ENCODE assay signal across 9 mouse cellular contexts in the genomic region with DNA sequence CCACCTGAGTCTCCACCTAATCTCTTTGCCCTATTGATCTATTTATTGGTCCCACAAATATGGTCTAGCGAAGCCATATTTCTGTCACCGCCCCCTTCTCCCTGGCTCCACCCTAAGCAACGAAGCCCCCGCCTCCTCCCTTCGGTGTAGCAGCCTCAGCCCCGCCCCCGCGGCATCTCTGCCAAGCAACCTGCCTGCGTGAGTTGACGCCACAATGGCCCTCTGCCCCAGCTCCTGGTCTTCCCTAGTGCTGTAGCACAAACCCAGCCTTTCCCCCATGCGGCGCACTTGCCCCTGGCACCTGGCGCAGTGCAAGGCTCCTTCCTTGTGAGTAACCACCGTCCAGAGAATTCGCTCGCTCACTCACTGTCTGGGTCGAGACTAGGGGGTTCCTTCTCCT. TPM values are rescaled to one million over a fixed set of nuclear protein-coding genes. Genes with fewer than 3 reads are reported as not detected.
A peak's percentile ranks its signal among the peaks of the same experiment; 100 is the strongest.
DNase-seq lines count a peak whose midpoint lies in the region; ATAC-seq and TF ChIP-seq lines count a peak whose summit lies in the region.
"Had no signal": no experiment of that assay in that cellular context is flagged by ENCODE, and none has a peak within 500 bp of the region (broad histone marks: within the 10 kb centered on the region; RNA-seq: fewer than 3 reads in every experiment).

No protein-coding gene starts in this region.

- H3K27ac ChIP-seq in hindbrain, embryonic 16.5 days (ENCODE audit: low read depth, low read length), result no peak overlapping the region
- no peak overlapping the region for H3K27ac ChIP-seq in hindbrain, embryonic 10.5 days
- no peak overlapping the region for H3K27ac ChIP-seq in liver, postnatal 0 days (ENCODE audit: low read depth)
- H3K27ac ChIP-seq: left cerebral cortex, adult 2 months had no signal

- peaks cover 10% of the 10 kb centered on the region for H3K4me1 ChIP-seq in hindbrain, embryonic 16.5 days (ENCODE audit: control insufficient read depth, insufficient read depth, low read depth, low read length)
- peaks cover 34% of the 10 kb centered on the region for H3K4me1 ChIP-seq in hindbrain, embryonic 10.5 days (replicated peaks)
- H3K4me1 ChIP-seq in liver, postnatal 0 days (ENCODE audit: insufficient read depth), result peaks cover 20% of the 10 kb centered on the region

- no peak overlapping the region for H3K4me3 ChIP-seq in hindbrain, embryonic 16.5 days (ENCODE audit: low read length)
- H3K4me3 ChIP-seq in hindbrain, embryonic 10.5 days, result no peak overlapping the region
- no peak overlapping the region for H3K4me3 ChIP-seq in liver, postnatal 0 days (ENCODE audit: low read depth, low read length)
- H3K4me3 ChIP-seq: left cerebral cortex, adult 2 months had no signal

- 35% methylated on average over 17 of the region's 17 CpGs for WGBS in hindbrain, embryonic 16.5 days
- WGBS in hindbrain, embryonic 10.5 days, result 37% methylated on average over 17 of the region's 17 CpGs
- WGBS in liver, postnatal 0 days (ENCODE audit: insufficient replicate concordance), result 39% methylated on average over 17 of the region's 17 CpGs

- H3K9ac ChIP-seq in hindbrain, embryonic 16.5 days (ENCODE audit: low read depth, low read length), result no peak overlapping the region
- H3K9ac ChIP-seq in liver, postnatal 0 days (replicated peaks), result no peak overlapping the region

- TF ChIP-seq CTCF in liver, postnatal 0 days (IDR thresholded peaks at IDR 0.05; ENCODE audit: low read depth), result no peak

- ATAC-seq in hindbrain, embryonic 16.5 days, result peak; percentile 21; the same call in 1 of the 2 replicates
- no peak for ATAC-seq in liver, postnatal 0 days
- ATAC-seq in monocyte, adult 5-6 weeks (replicated peaks; ENCODE audit: insufficient number of reproducible peaks, low FRiP score, low TSS enrichment, poor library complexity, severe bottlenecking), result no peak
- ATAC-seq in activated CD4-positive, CD25-positive, alpha-beta regulatory T cell, adult 4 months, result no peak

- H3K4me2 ChIP-seq in hindbrain, embryonic 16.5 days (ENCODE audit: low read length), result no peak overlapping the region
- H3K4me2 ChIP-seq in liver, postnatal 0 days (ENCODE audit: low read depth, low read length), result no peak overlapping the region

- 0 out of 2 replicates have a peak, but pooled peaks cover 2% of the 10 kb centered on the region for H3K9me3 ChIP-seq in hindbrain, embryonic 16.5 days (ENCODE audit: control insufficient read depth, low read length)
- H3K9me3 ChIP-seq in hindbrain, embryonic 10.5 days, result peaks cover 8% of the 10 kb centered on the region
- no peaks in the 10 kb centered on the region for H3K9me3 ChIP-seq in liver, postnatal 0 days (ENCODE audit: low read length)

- no peak for TF ChIP-seq EP300 in liver, postnatal 0 days (IDR thresholded peaks at IDR 0.05; ENCODE audit: low read depth)

- H3K36me3 ChIP-seq in hindbrain, embryonic 16.5 days (ENCODE audit: control insufficient read depth, insufficient read depth, low read length), result 0 out of 2 replicates have a peak, but pooled peaks cover 2% of the 10 kb centered on the region
- H3K36me3 ChIP-seq in hindbrain, embryonic 10.5 days, result peaks cover 13% of the 10 kb centered on the region
- H3K36me3 ChIP-seq in liver, postnatal 0 days (replicated peaks; ENCODE audit: insufficient read depth, low read length), result no peaks in the 10 kb centered on the region

- DNase-seq in hindbrain, embryonic 10.5 days (ENCODE audit: low spot score), result no peak
- peak; percentile 38 for DNase-seq in CD4-positive helper T cell, adult 2 months (ENCODE audit: low read depth, low spot score)
- DNase-seq in adrenal gland, postnatal 36 days, result peak; percentile 42 to 76
- peak; percentile 75 for DNase-seq in liver, postnatal 0 days
- no peak for DNase-seq in heart, adult 18-20 months

- H3K27me3 ChIP-seq in hindbrain, embryonic 16.5 days (replicated peaks; ENCODE audit: control insufficient read depth, insufficient read depth, low read length), result no peaks in the 10 kb centered on the region
- H3K27me3 ChIP-seq in hindbrain, embryonic 10.5 days (ENCODE audit: insufficient read depth, poor library complexity, severe bottlenecking), result peaks cover 34% of the 10 kb centered on the region
- peaks cover 4% of the 10 kb centered on the region; the same call in 1 of the 2 replicates for H3K27me3 ChIP-seq in liver, postnatal 0 days (ENCODE audit: insufficient read depth, low read length)

RNA-seq across cellular contexts. Expression of a gene that starts 9.1 kb away (rescaled TPM):
- 85.3 and 89.6 TPM in 2 replicates for polyA plus RNA-seq in hindbrain, embryonic 16.5 days (2015; fragmentation: Nextera tagmentation; extraction: Ambion mirVana)
- 25.4 and 49.0 TPM in 2 replicates for polyA plus RNA-seq in hindbrain, embryonic 10.5 days (2016; fragmentation: Nextera tagmentation; extraction: Ambion mirVana)
- 10 to 100 TPM; 20.0 to 21.8 TPM for total RNA-seq in adrenal gland, postnatal 36 days (2021)
- 14.3 and 14.8 TPM in 2 replicates for polyA plus RNA-seq in liver, postnatal 0 days (2015; fragmentation: Nextera tagmentation; extraction: Ambion mirVana)
- total RNA-seq in monocyte, adult 5-6 weeks (2017), result 35.6 to 52.4 TPM (median 42.1 TPM) in 3 replicates
- polyA plus RNA-seq in activated CD4-positive, CD25-positive, alpha-beta regulatory T cell, adult 4 months (2017; shearing (Covaris generic)), result 1 to 10 TPM; 3.5 to 5.4 TPM
- total RNA-seq in heart, adult 18-20 months (2021), result 10 to 100 TPM; 13.9 to 17.4 TPM

RNA-seq across cellular contexts. Expression of a gene that starts 9.1 kb away (rescaled TPM):
- 1.1 and 1.8 TPM in 2 replicates for polyA plus RNA-seq in hindbrain, embryonic 16.5 days (2015; fragmentation: Nextera tagmentation; extraction: Ambion mirVana)
- 0.41 and 0.85 TPM in 2 replicates for polyA plus RNA-seq in hindbrain, embryonic 10.5 days (2016; fragmentation: Nextera tagmentation; extraction: Ambion mirVana)
- under 1 TPM; 0.10 to 0.26 TPM for total RNA-seq in adrenal gland, postnatal 36 days (2021)
- polyA plus RNA-seq in liver, postnatal 0 days (2015; fragmentation: Nextera tagmentation; extraction: Ambion mirVana), result 0.11 and 0.15 TPM in 2 replicates
- total RNA-seq in monocyte, adult 5-6 weeks (2017), result 0.29 TPM in 1 of 3 replicates, not detected in the others
- polyA plus RNA-seq in activated CD4-positive, CD25-positive, alpha-beta regulatory T cell, adult 4 months (2017; shearing (Covaris generic)), result under 1 TPM; 0.17 to 0.20 TPM
- under 1 TPM in 1 of 2 experiments, not detected in 1; 0.12 TPM for total RNA-seq in heart, adult 18-20 months (2021)

RNA-seq across cellular contexts. Expression of a gene that starts 14.3 kb away (rescaled TPM):
- 20.7 and 21.4 TPM in 2 replicates for polyA plus RNA-seq in hindbrain, embryonic 16.5 days (2015; fragmentation: Nextera tagmentation; extraction: Ambion mirVana)
- polyA plus RNA-seq in hindbrain, embryonic 10.5 days (2016; fragmentation: Nextera tagmentation; extraction: Ambion mirVana), result 18.8 and 20.2 TPM in 2 replicates
- 10 to 100 TPM; 23.7 to 25.5 TPM for total RNA-seq in adrenal gland, postnatal 36 days (2021)
- 8.8 and 8.9 TPM in 2 replicates for polyA plus RNA-seq in liver, postnatal 0 days (2015; fragmentation: Nextera tagmentation; extraction: Ambion mirVana)
- 32.0 to 47.3 TPM (median 32.7 TPM) in 3 replicates for total RNA-seq in monocyte, adult 5-6 weeks (2017)
- 10 to 100 TPM; 18.5 to 22.2 TPM for polyA plus RNA-seq in activated CD4-positive, CD25-positive, alpha-beta regulatory T cell, adult 4 months (2017; shearing (Covaris generic))
- 10 to 100 TPM; 15.2 to 15.4 TPM for total RNA-seq in heart, adult 18-20 months (2021)

RNA-seq across cellular contexts. Expression of a gene that starts 14.8 kb away (rescaled TPM):
- polyA plus RNA-seq in hindbrain, embryonic 16.5 days (2015; fragmentation: Nextera tagmentation; extraction: Ambion mirVana), result 249 and 250 TPM in 2 replicates
- 39.0 and 115 TPM in 2 replicates for polyA plus RNA-seq in hindbrain, embryonic 10.5 days (2016; fragmentation: Nextera tagmentation; extraction: Ambion mirVana)
- 1 to 10 TPM; 4.5 to 5.8 TPM for total RNA-seq in adrenal gland, postnatal 36 days (2021)
- polyA plus RNA-seq in liver, postnatal 0 days (2015; fragmentation: Nextera tagmentation; extraction: Ambion mirVana), result 4.9 and 10.0 TPM in 2 replicates
- 1.7 TPM in 2 of 3 replicates, not detected in the other for total RNA-seq in monocyte, adult 5-6 weeks (2017)
- polyA plus RNA-seq in activated CD4-positive, CD25-positive, alpha-beta regulatory T cell, adult 4 months (2017; shearing (Covaris generic)), result 1 to 10 TPM; 1.8 to 4.2 TPM
- 1 to 10 TPM; 1.0 to 1.4 TPM for total RNA-seq in heart, adult 18-20 months (2021)

RNA-seq across cellular contexts. Expression of a gene that starts 24.8 kb away (rescaled TPM):
- 563 and 570 TPM in 2 replicates for polyA plus RNA-seq in hindbrain, embryonic 16.5 days (2015; fragmentation: Nextera tagmentation; extraction: Ambion mirVana)
- 297 and 381 TPM in 2 replicates for polyA plus RNA-seq in hindbrain, embryonic 10.5 days (2016; fragmentation: Nextera tagmentation; extraction: Ambion mirVana)
- 100 to 1,000 TPM; 173 to 181 TPM for total RNA-seq in adrenal gland, postnatal 36 days (2021)
- 85.3 and 96.0 TPM in 2 replicates for polyA plus RNA-seq in liver, postnatal 0 days (2015; fragmentation: Nextera tagmentation; extraction: Ambion mirVana)
- total RNA-seq in monocyte, adult 5-6 weeks (2017), result 42.2 to 79.7 TPM (median 47.8 TPM) in 3 replicates
- polyA plus RNA-seq in activated CD4-positive, CD25-positive, alpha-beta regulatory T cell, adult 4 months (2017; shearing (Covaris generic)), result 10 to 100 TPM; 11.4 to 17.9 TPM
- 100 to 1,000 TPM; 165 to 170 TPM for total RNA-seq in heart, adult 18-20 months (2021)

Comparison
In these comparisons a context has a peak if more than half of its experiments do, and no peak if none do; other contexts are left out.
1. DNase-seq: peak in CD4-positive helper T cell, adult 2 months (single experiment), adrenal gland, postnatal 36 days (2 of 2) and liver, postnatal 0 days (single experiment); none in hindbrain, embryonic 10.5 days (single experiment) and heart, adult 18-20 months (0 of 2).